Mouse (Mus musculus): Measurements from ENCODE around the gene Vps33b. TPM values are rescaled to one million over a fixed set of nuclear protein-coding genes. Genes with fewer than 3 reads are reported as not detected.

Gene Vps33b
- total and polyA plus RNA-seq, 3 experiments = 23.4 to 24.9 TPM; not detected in 1

GRCm38 (mm10) chr7:80283226-80283918 is 13.9 kb downstream of the Vps33b start:
- Histone ChIP-seq H3K79me2 (ENCODE audit: control insufficient read depth, insufficient read depth, low read length, poor library complexity) (no peaks in the 10 kb centered on the region), H3K4me3 (ENCODE audit: control insufficient read depth in 1 of 2, insufficient read depth in 1 of 2, low read depth in 2 of 2, low read length in 2 of 2) (no peak overlapping the region), H3K36me3 (ENCODE audit: control insufficient read depth in 1 of 2, insufficient read depth in 2 of 2, low read length in 2 of 2) (peaks cover 0 to 20% of the 10 kb centered on the region in 2 experiments; a peak in 2 of 4 replicates), H3K9ac (ENCODE audit: control insufficient read depth, low read depth, low read length, poor library complexity, severe bottlenecking) (no peak overlapping the region), H3K27ac (ENCODE audit: control insufficient read depth, low read depth, low read length) (no peak overlapping the region), H3K27me3 (ENCODE audit: control insufficient read depth in 1 of 2, insufficient read depth in 2 of 2, low read length in 2 of 2) (no peaks in the 10 kb centered on the region), H3K9me3 (replicated peaks; ENCODE audit: insufficient read depth, low read length) (no peaks in the 10 kb centered on the region), H3K4me1 (ENCODE audit: control insufficient read depth in 1 of 2, insufficient read depth in 2 of 2, low read length in 2 of 2) (no peaks in the 10 kb centered on the region)
- TF ChIP-seq MXI1 (IDR thresholded peaks at IDR 0.05; ENCODE audit: low read depth, low read length) (no peak), TAL1 (IDR thresholded peaks at IDR 0.05; ENCODE audit: low read length) (no peak), TBP (IDR thresholded peaks at IDR 0.05; ENCODE audit: low read depth, low read length) (no peak), CTCF (IDR thresholded peaks at IDR 0.05 in 2 of 3, conservative IDR thresholded peaks at IDR 0.05 in 1 of 3; ENCODE audit: control insufficient read depth in 1 of 3, insufficient read depth in 1 of 3, low read depth in 2 of 3, low read length in 3 of 3, poor library complexity in 1 of 3, severe bottlenecking in 1 of 3) (no peak), POLR2AphosphoS5 (IDR thresholded peaks at IDR 0.05; ENCODE audit: borderline replicate concordance, low read depth, low read length) (no peak), ZMIZ1 (IDR thresholded peaks at IDR 0.05; ENCODE audit: low read depth, low read length) (no peak), BHLHE40 (IDR thresholded peaks at IDR 0.05; ENCODE audit: borderline replicate concordance, low read depth, low read length) (no peak), MYC (IDR thresholded peaks at IDR 0.05; ENCODE audit: low read depth, low read length) (no peak), POLR2A (IDR thresholded peaks at IDR 0.05; ENCODE audit: control insufficient read depth in 1 of 2, insufficient read depth in 1 of 2, low read depth in 1 of 2, low read length in 2 of 2, poor library complexity in 1 of 2) (no peak), MEF2A (IDR thresholded peaks at IDR 0.05; ENCODE audit: extremely low read depth, insufficient replicate concordance, low read depth, low read length, poor library complexity, severe bottlenecking) (no peak), ETS1 (IDR thresholded peaks at IDR 0.05; ENCODE audit: low read depth, low read length) (no peak), MYB (IDR thresholded peaks at IDR 0.05; ENCODE audit: low read depth, low read length) (no peak), MAZ (IDR thresholded peaks at IDR 0.05; ENCODE audit: low read depth, low read length) (no peak), ZKSCAN1 (IDR thresholded peaks at IDR 0.05; ENCODE audit: low read depth, low read length) (no peak), RCOR1 (IDR thresholded peaks at IDR 0.05; ENCODE audit: low read depth, low read length) (no peak), GATA1 (IDR thresholded peaks at IDR 0.05; ENCODE audit: low read depth, low read length) (no peak), MAFK (IDR thresholded peaks at IDR 0.05; ENCODE audit: borderline replicate concordance, low read depth, low read length) (no peak), MAX (IDR thresholded peaks at IDR 0.05; ENCODE audit: low read length) (no peak), UBTF (IDR thresholded peaks at IDR 0.05; ENCODE audit: borderline replicate concordance, insufficient read depth, low read depth, low read length) (no peak), TCF12 (IDR thresholded peaks at IDR 0.05; ENCODE audit: low read depth, low read length) (no peak)
- DNase-seq (ENCODE audit: low read depth, low spot score) = no peak

- Histone ChIP-seq H3K27ac (ENCODE audit: control insufficient read depth, low read depth, low read length) (no peak overlapping the region), H3K4me1 (ENCODE audit: control insufficient read depth in 1 of 2, insufficient read depth in 2 of 2, low read length in 2 of 2) (no peaks in the 10 kb centered on the region), H3K79me2 (ENCODE audit: control insufficient read depth, insufficient read depth, low read length, poor library complexity) (no peaks in the 10 kb centered on the region), H3K27me3 (ENCODE audit: control insufficient read depth in 1 of 2, insufficient read depth in 2 of 2, low read length in 2 of 2) (no peaks in the 10 kb centered on the region), H3K4me3 (ENCODE audit: control insufficient read depth in 1 of 2, insufficient read depth in 1 of 2, low read depth in 2 of 2, low read length in 2 of 2) (no peak overlapping the region), H3K9me3 (replicated peaks; ENCODE audit: insufficient read depth, low read length) (no peaks in the 10 kb centered on the region), H3K36me3 (ENCODE audit: control insufficient read depth in 1 of 2, insufficient read depth in 2 of 2, low read length in 2 of 2) (peaks cover 0 to 21% of the 10 kb centered on the region in 2 experiments; a peak in 2 of 4 replicates), H3K9ac (ENCODE audit: control insufficient read depth, low read depth, low read length, poor library complexity, severe bottlenecking) (no peak overlapping the region)
- TF ChIP-seq KAT2A (conservative IDR thresholded peaks at IDR 0.05; ENCODE audit: low read depth, low read length) (no peak), NELFE (IDR thresholded peaks at IDR 0.05; ENCODE audit: low read depth, low read length) (no peak), ZC3H11A (IDR thresholded peaks at IDR 0.05; ENCODE audit: low read depth, low read length) (no peak), TCF12 (IDR thresholded peaks at IDR 0.05; ENCODE audit: low read depth, low read length) (no peak), HCFC1 (IDR thresholded peaks at IDR 0.05; ENCODE audit: low read depth, low read length) (no peak), POLR2AphosphoS5 (IDR thresholded peaks at IDR 0.05; ENCODE audit: borderline replicate concordance, low read depth, low read length) (no peak), BHLHE40 (IDR thresholded peaks at IDR 0.05; ENCODE audit: borderline replicate concordance, low read depth, low read length) (no peak), RAD21 (IDR thresholded peaks at IDR 0.05; ENCODE audit: low read depth, low read length) (no peak), GATA1 (IDR thresholded peaks at IDR 0.05; ENCODE audit: low read depth, low read length) (no peak), TAL1 (IDR thresholded peaks at IDR 0.05; ENCODE audit: low read length) (no peak), SMC3 (IDR thresholded peaks at IDR 0.05; ENCODE audit: low read depth, low read length) (no peak), MXI1 (IDR thresholded peaks at IDR 0.05; ENCODE audit: low read depth, low read length) (no peak), MAX (IDR thresholded peaks at IDR 0.05; ENCODE audit: low read length) (no peak), RCOR1 (IDR thresholded peaks at IDR 0.05; ENCODE audit: low read depth, low read length) (no peak), JUND (IDR thresholded peaks at IDR 0.05; ENCODE audit: low read depth, low read length) (no peak), TBP (IDR thresholded peaks at IDR 0.05; ENCODE audit: low read depth, low read length) (no peak), ZKSCAN1 (IDR thresholded peaks at IDR 0.05; ENCODE audit: low read depth, low read length) (no peak), ETS1 (IDR thresholded peaks at IDR 0.05; ENCODE audit: low read depth, low read length) (no peak)
- no peak for DNase-seq (ENCODE audit: low read depth, low spot score)
Measured at GRCm38 (mm10) chr7:80284391-80284790, 14.9 kb downstream of the Vps33b start.
